Mouse (Mus musculus): ENCODE data around the gene Mcpt9.

- TF ChIP-seq CTCF (IDR thresholded peaks at IDR 0.05; ENCODE audit: borderline replicate concordance, insufficient read depth, low read depth, low read length) (no peak), POLR2A (IDR thresholded peaks at IDR 0.05; ENCODE audit: borderline replicate concordance, insufficient read depth, low read length) (no peak)
Observed at GRCm38 (mm10) chr14:56019446-56019845, 10.8 kb downstream of the Mcpt9 start.
